Mouse (Mus musculus): ENCODE results near the gene Idh3b.

Idh3b gene

GRCm38 (mm10) chr2:130294218-130294935, 10.0 kb upstream of the Idh3b start:
- Histone ChIP-seq H3K4me3 (replicated peaks; ENCODE audit: low read length) (peak overlapping the region; percentile 81), H3K9me3 (ENCODE audit: low read length) (no peaks in the 10 kb centered on the region), H3K4me1 (replicated peaks; ENCODE audit: low read depth, low read length) (peaks cover 36% of the 10 kb centered on the region), H3K27me3 (ENCODE audit: insufficient read depth, low read length) (peaks cover 69% of the 10 kb centered on the region), H3K36me3 (ENCODE audit: insufficient read depth, low read length) (no peaks in the 10 kb centered on the region)
- TF ChIP-seq POU5F1 (IDR thresholded peaks at IDR 0.05; ENCODE audit: borderline replicate concordance, low read length) (no peak), CTCF (conservative IDR thresholded peaks at IDR 0.05; ENCODE audit: low read length) (no peak), NANOG (IDR thresholded peaks at IDR 0.05; ENCODE audit: borderline replicate concordance, low read length) (no peak)

GRCm38 (mm10) chr2:130293486-130293885, 9.1 kb upstream of the Idh3b start:
- no peaks in the 10 kb centered on the region for H3K36me3 ChIP-seq (ENCODE audit: insufficient read depth, low read length)
- TF ChIP-seq NANOG (IDR thresholded peaks at IDR 0.05; ENCODE audit: borderline replicate concordance, low read length) = no peak
- no peak for TF ChIP-seq CTCF (conservative IDR thresholded peaks at IDR 0.05; ENCODE audit: low read length)
- no peak for TF ChIP-seq POU5F1 (IDR thresholded peaks at IDR 0.05; ENCODE audit: borderline replicate concordance, low read length)
- H3K9me3 ChIP-seq (ENCODE audit: low read length) = no peaks in the 10 kb centered on the region
- no peak overlapping the region for H3K4me3 ChIP-seq (replicated peaks; ENCODE audit: low read length)
- peaks cover 60% of the 10 kb centered on the region for H3K27me3 ChIP-seq (ENCODE audit: insufficient read depth, low read length)
- H3K4me1 ChIP-seq (replicated peaks; ENCODE audit: low read depth, low read length) = peaks cover 44% of the 10 kb centered on the region

GRCm38 (mm10) chr2:130293009-130293408, 8.7 kb upstream of the Idh3b start:
- Histone ChIP-seq H3K36me3 (ENCODE audit: insufficient read depth, low read length) (no peaks in the 10 kb centered on the region), H3K4me3 (replicated peaks; ENCODE audit: low read length) (no peak overlapping the region), H3K4me1 (replicated peaks; ENCODE audit: low read depth, low read length) (peaks cover 44% of the 10 kb centered on the region), H3K27me3 (ENCODE audit: insufficient read depth, low read length) (peaks cover 56% of the 10 kb centered on the region), H3K9me3 (ENCODE audit: low read length) (no peaks in the 10 kb centered on the region)
- TF ChIP-seq POU5F1 (IDR thresholded peaks at IDR 0.05; ENCODE audit: borderline replicate concordance, low read length) (no peak), NANOG (IDR thresholded peaks at IDR 0.05; ENCODE audit: borderline replicate concordance, low read length) (no peak), CTCF (conservative IDR thresholded peaks at IDR 0.05; ENCODE audit: low read length) (no peak)

- Histone ChIP-seq H3K9me3 (ENCODE audit: low read length) (no peaks in the 10 kb centered on the region), H3K4me1 (replicated peaks; ENCODE audit: low read depth, low read length) (peaks cover 42% of the 10 kb centered on the region), H3K27me3 (ENCODE audit: insufficient read depth, low read length) (peaks cover 40% of the 10 kb centered on the region), H3K4me3 (replicated peaks; ENCODE audit: low read length) (peak overlapping the region; percentile 21; the same call in 1 of the 2 replicates), H3K36me3 (ENCODE audit: insufficient read depth, low read length) (no peaks in the 10 kb centered on the region)
- peak; percentile 74 for TF ChIP-seq CTCF (conservative IDR thresholded peaks at IDR 0.05; ENCODE audit: low read length)
- no peak for TF ChIP-seq POU5F1 (IDR thresholded peaks at IDR 0.05; ENCODE audit: borderline replicate concordance, low read length)
Observed at GRCm38 (mm10) chr2:130291434-130291833, 7.1 kb upstream of the Idh3b start.

- Histone ChIP-seq H3K4me3 (replicated peaks; ENCODE audit: low read length) (no peak overlapping the region), H3K9me3 (ENCODE audit: low read length) (no peaks in the 10 kb centered on the region), H3K27me3 (ENCODE audit: insufficient read depth, low read length) (peaks cover 23% of the 10 kb centered on the region), H3K4me1 (replicated peaks; ENCODE audit: low read depth, low read length) (peaks cover 36% of the 10 kb centered on the region), H3K36me3 (ENCODE audit: insufficient read depth, low read length) (no peaks in the 10 kb centered on the region)
- TF ChIP-seq POU5F1 (IDR thresholded peaks at IDR 0.05; ENCODE audit: borderline replicate concordance, low read length) (no peak), NANOG (IDR thresholded peaks at IDR 0.05; ENCODE audit: borderline replicate concordance, low read length) (no peak), CTCF (conservative IDR thresholded peaks at IDR 0.05; ENCODE audit: low read length) (no peak)
Observed at GRCm38 (mm10) chr2:130289086-130289485, 4.7 kb upstream of the Idh3b start.

- Histone ChIP-seq H3K27me3 (ENCODE audit: insufficient read depth, low read length) (no peaks in the 10 kb centered on the region), H3K4me3 (replicated peaks; ENCODE audit: low read length) (no peak overlapping the region), H3K9me3 (ENCODE audit: low read length) (peaks cover 19% of the 10 kb centered on the region; the same call in 1 of the 2 replicates), H3K4me1 (replicated peaks; ENCODE audit: low read depth, low read length) (peaks cover 43% of the 10 kb centered on the region), H3K36me3 (ENCODE audit: insufficient read depth, low read length) (peaks cover 71% of the 10 kb centered on the region)
- TF ChIP-seq POU5F1 (IDR thresholded peaks at IDR 0.05; ENCODE audit: borderline replicate concordance, low read length) = no peak
- no peak for TF ChIP-seq NANOG (IDR thresholded peaks at IDR 0.05; ENCODE audit: borderline replicate concordance, low read length)
- no peak for TF ChIP-seq CTCF (conservative IDR thresholded peaks at IDR 0.05; ENCODE audit: low read length)
Observed at GRCm38 (mm10) chr2:130280818-130281217, 3.5 kb downstream of the Idh3b start.

GRCm38 (mm10) chr2:130280224-130280623, 4.1 kb downstream of the Idh3b start:
- TF ChIP-seq CTCF (conservative IDR thresholded peaks at IDR 0.05; ENCODE audit: low read length) (no peak), POU5F1 (IDR thresholded peaks at IDR 0.05; ENCODE audit: borderline replicate concordance, low read length) (no peak), NANOG (IDR thresholded peaks at IDR 0.05; ENCODE audit: borderline replicate concordance, low read length) (no peak)
- peaks cover 77% of the 10 kb centered on the region for H3K36me3 ChIP-seq (ENCODE audit: insufficient read depth, low read length)
- H3K4me3 ChIP-seq (replicated peaks; ENCODE audit: low read length) = no peak overlapping the region
- H3K27me3 ChIP-seq (ENCODE audit: insufficient read depth, low read length) = no peaks in the 10 kb centered on the region
- peaks cover 19% of the 10 kb centered on the region; the same call in 1 of the 2 replicates for H3K9me3 ChIP-seq (ENCODE audit: low read length)
- H3K4me1 ChIP-seq (replicated peaks; ENCODE audit: low read depth, low read length) = peaks cover 44% of the 10 kb centered on the region

- peaks cover 83% of the 10 kb centered on the region for H3K36me3 ChIP-seq (ENCODE audit: insufficient read depth, low read length)
- peaks cover 19% of the 10 kb centered on the region; the same call in 1 of the 2 replicates for H3K9me3 ChIP-seq (ENCODE audit: low read length)
- no peaks in the 10 kb centered on the region for H3K27me3 ChIP-seq (ENCODE audit: insufficient read depth, low read length)
- no peak overlapping the region for H3K4me3 ChIP-seq (replicated peaks; ENCODE audit: low read length)
- peaks cover 39% of the 10 kb centered on the region for H3K4me1 ChIP-seq (replicated peaks; ENCODE audit: low read depth, low read length)
- TF ChIP-seq NANOG (IDR thresholded peaks at IDR 0.05; ENCODE audit: borderline replicate concordance, low read length) = no peak
- no peak for TF ChIP-seq CTCF (conservative IDR thresholded peaks at IDR 0.05; ENCODE audit: low read length)
- TF ChIP-seq POU5F1 (IDR thresholded peaks at IDR 0.05; ENCODE audit: borderline replicate concordance, low read length) = no peak
Observed at GRCm38 (mm10) chr2:130279600-130280091, 4.7 kb downstream of the Idh3b start.

Measured in E14TG2a.4 (cell line).